Mouse (Mus musculus): ENCODE data around the gene Kitl. TPM values are rescaled to one million over a fixed set of nuclear protein-coding genes. Genes with fewer than 3 reads are reported as not detected.

Gene Kitl
- polyA plus RNA-seq, 1 experiment from 2014 or later, result 7.2 TPM

- Histone ChIP-seq H3K9me3 (replicated peaks) (no peaks in the 10 kb centered on the region), H3K27ac (replicated peaks) (no peak overlapping the region), H3K4me2 (no peak overlapping the region), H3K36me3 (replicated peaks) (0 out of 2 replicates have a peak, but pooled peaks cover 6% of the 10 kb centered on the region), H3K27me3 (no peaks in the 10 kb centered on the region), H3K9ac (no peak overlapping the region), H3K4me1 (replicated peaks) (no peaks in the 10 kb centered on the region), H3K4me3 (replicated peaks) (no peak overlapping the region)
- ATAC-seq (ENCODE audit: insufficient read depth), result no peak
- 63% methylated on average over 3 of the region's 3 CpGs for WGBS (ENCODE audit: insufficient replicate concordance)
Measured at GRCm38 (mm10) chr10:100054006-100054405, 38.6 kb downstream of the Kitl start.

DNA sequence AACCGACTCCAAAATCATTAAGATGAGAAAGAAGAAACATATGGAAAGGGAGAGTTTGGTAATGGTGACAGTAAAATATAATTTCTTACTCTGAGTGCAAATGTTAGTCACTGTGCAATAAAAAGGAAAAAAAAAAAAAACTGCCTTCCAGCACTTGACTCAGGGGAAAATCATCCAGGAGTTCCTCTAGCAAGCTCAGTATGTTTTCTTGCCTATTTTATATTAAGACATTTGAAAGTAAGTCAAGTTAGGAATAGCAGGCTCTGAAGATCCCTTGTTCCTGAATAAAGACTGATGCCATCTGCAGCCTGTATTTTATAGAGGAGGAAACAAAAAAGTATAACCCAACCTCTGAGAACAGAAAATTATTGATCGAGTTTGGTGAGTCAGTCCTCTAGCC is 39.7 kb downstream of the Kitl start:
- no peak overlapping the region for H3K27ac ChIP-seq (replicated peaks)
- ATAC-seq (ENCODE audit: insufficient read depth), result no peak
- WGBS (ENCODE audit: insufficient replicate concordance), result 56% methylated on average over 2 of the region's 2 CpGs
- no peak overlapping the region for H3K4me3 ChIP-seq (replicated peaks)
- H3K4me1 ChIP-seq (replicated peaks), result no peaks in the 10 kb centered on the region
- H3K36me3 ChIP-seq (replicated peaks), result 0 out of 2 replicates have a peak, but pooled peaks cover 6% of the 10 kb centered on the region
- no peaks in the 10 kb centered on the region for H3K27me3 ChIP-seq
- no peak overlapping the region for H3K4me2 ChIP-seq
- H3K9ac ChIP-seq, result no peak overlapping the region
- no peaks in the 10 kb centered on the region for H3K9me3 ChIP-seq (replicated peaks)

DNA sequence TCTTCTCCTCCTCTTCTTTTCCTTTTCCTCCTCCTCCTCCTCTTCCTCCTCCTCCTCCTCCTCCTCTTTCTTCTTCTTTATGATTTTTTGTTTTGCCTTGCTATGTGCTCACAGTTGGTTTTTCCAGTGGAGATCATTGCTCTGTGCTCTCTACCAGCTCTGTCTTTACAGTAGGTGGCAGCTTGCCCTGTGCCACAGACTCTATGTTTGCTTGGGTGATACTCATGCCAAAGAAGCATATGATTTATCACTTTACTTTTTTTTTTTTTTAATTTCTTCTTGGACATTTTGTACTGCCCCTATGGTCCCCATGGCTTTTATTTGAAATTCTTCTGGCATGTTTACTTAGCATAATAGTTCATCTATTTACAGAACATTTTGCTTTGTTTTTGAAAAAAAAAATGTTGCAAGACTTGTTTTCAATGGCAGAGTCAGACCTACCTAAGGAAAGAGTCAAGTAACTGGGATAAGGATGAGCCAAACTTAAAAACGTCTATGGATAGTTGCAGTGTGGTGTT is 41.7 kb downstream of the Kitl start:
- H3K36me3 ChIP-seq (replicated peaks), result 0 out of 2 replicates have a peak, but pooled peaks cover 6% of the 10 kb centered on the region
- no peaks in the 10 kb centered on the region for H3K9me3 ChIP-seq (replicated peaks)
- WGBS (ENCODE audit: insufficient replicate concordance), result 39% methylated on average over 1 of the region's 1 CpGs
- ATAC-seq (ENCODE audit: insufficient read depth), result no peak
- no peak overlapping the region for H3K4me2 ChIP-seq
- no peak overlapping the region for H3K27ac ChIP-seq (replicated peaks)
- no peaks in the 10 kb centered on the region for H3K4me1 ChIP-seq (replicated peaks)
- no peak overlapping the region for H3K4me3 ChIP-seq (replicated peaks)
- no peaks in the 10 kb centered on the region for H3K27me3 ChIP-seq
- H3K9ac ChIP-seq, result no peak overlapping the region

DNA sequence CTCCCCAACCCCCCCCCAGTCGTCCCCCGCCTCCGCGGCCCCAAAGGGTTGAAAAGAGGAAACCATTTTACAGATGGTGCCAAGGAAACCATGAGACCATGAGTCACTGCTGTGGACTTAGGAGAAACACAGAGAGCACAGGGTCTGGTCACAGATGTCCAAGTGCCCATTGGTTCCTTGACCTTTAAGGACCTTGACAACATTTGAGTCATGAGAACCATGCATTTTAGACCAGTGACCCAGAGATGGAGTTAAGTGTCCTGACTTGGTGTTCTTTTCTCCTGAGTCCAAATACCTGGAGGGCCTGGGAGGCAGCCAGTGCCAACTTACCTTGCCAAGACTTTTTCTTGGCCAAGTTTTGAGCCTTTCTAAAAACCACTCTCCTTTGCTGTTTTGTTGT is 43.9 kb downstream of the Kitl start:
- Histone ChIP-seq H3K4me1 (replicated peaks) (no peaks in the 10 kb centered on the region), H3K27me3 (no peaks in the 10 kb centered on the region), H3K9me3 (replicated peaks) (no peaks in the 10 kb centered on the region), H3K36me3 (replicated peaks) (no peaks in the 10 kb centered on the region), H3K9ac (no peak overlapping the region), H3K27ac (replicated peaks) (no peak overlapping the region), H3K4me3 (replicated peaks) (no peak overlapping the region), H3K4me2 (no peak overlapping the region)
- 48% methylated on average over 4 of the region's 4 CpGs for WGBS (ENCODE audit: insufficient replicate concordance)
- ATAC-seq (ENCODE audit: insufficient read depth), result no peak

- WGBS (ENCODE audit: insufficient replicate concordance), result 52% methylated on average over 12 of the region's 12 CpGs
Measured at GRCm38 (mm10) chr10:100065529-100066301, 50.3 kb downstream of the Kitl start.

DNA sequence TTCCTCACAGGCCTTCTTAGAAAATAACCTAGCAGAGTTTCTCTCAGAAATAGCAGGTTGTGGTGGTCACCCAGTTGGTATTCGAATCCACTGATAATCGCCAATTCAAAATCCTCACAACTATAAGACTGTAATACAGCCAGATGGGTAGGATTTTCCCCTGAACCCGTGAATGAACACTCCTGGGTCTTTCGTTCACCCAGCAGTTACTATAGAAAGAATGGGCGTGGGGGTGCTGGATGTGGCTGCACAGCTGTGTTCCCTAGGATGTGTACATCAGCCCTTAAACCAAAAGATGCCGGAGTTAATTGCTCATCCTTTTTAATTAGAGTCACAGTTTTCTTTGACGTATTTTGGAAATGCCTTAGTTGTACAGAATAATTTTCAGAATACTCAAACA is 50.9 kb downstream of the Kitl start:
- Histone ChIP-seq H3K27me3 (no peaks in the 10 kb centered on the region), H3K4me2 (no peak overlapping the region), H3K27ac (replicated peaks) (no peak overlapping the region), H3K36me3 (replicated peaks) (no peaks in the 10 kb centered on the region), H3K9ac (no peak overlapping the region), H3K4me1 (replicated peaks) (no peaks in the 10 kb centered on the region), H3K4me3 (replicated peaks) (no peak overlapping the region), H3K9me3 (replicated peaks) (no peaks in the 10 kb centered on the region)
- 57% methylated on average over 7 of the region's 7 CpGs for WGBS (ENCODE audit: insufficient replicate concordance)
- ATAC-seq (ENCODE audit: insufficient read depth), result no peak

More at GRCm38 (mm10) chr10:100065529-100066301, 50.3 kb downstream of the Kitl start:
- Histone ChIP-seq H3K4me1 (replicated peaks) (no peaks in the 10 kb centered on the region), H3K4me3 (replicated peaks) (no peak overlapping the region), H3K27ac (replicated peaks) (no peak overlapping the region), H3K27me3 (no peaks in the 10 kb centered on the region), H3K9ac (no peak overlapping the region), H3K36me3 (replicated peaks) (no peaks in the 10 kb centered on the region), H3K9me3 (replicated peaks) (no peaks in the 10 kb centered on the region), H3K4me2 (no peak overlapping the region)
- no peak for ATAC-seq (ENCODE audit: insufficient read depth)

GRCm38 (mm10) chr10:100072641-100073040 is 57.2 kb downstream of the Kitl start:
- Histone ChIP-seq H3K36me3 (replicated peaks) (no peaks in the 10 kb centered on the region), H3K9me3 (replicated peaks) (no peaks in the 10 kb centered on the region), H3K4me3 (replicated peaks) (no peak overlapping the region), H3K27ac (replicated peaks) (no peak overlapping the region), H3K4me2 (no peak overlapping the region), H3K4me1 (replicated peaks) (no peaks in the 10 kb centered on the region), H3K27me3 (no peaks in the 10 kb centered on the region), H3K9ac (no peak overlapping the region)
- 59% methylated on average over 1 of the region's 1 CpGs for WGBS (ENCODE audit: insufficient replicate concordance)
- ATAC-seq (ENCODE audit: insufficient read depth), result no peak

DNA sequence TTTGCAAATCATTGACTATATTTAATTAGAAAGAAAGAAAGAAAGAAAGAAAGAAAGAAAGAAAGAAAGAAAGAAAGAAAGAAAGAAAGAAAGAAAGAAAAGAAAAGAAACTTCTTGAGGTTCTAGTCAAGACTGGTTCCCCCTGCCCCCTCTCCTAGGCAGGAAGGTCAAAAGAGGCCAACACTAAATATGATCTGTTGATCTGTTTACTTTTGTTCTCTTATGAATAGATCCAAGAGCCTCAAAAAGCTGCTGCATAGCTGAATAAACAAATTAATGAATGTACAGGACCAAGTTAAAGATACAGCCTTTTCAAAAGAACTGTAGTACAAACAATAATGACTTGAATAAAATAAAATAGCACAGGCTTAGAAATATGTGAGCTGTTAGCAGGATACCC is 57.7 kb downstream of the Kitl start:
- Histone ChIP-seq H3K9ac (no peak overlapping the region), H3K9me3 (replicated peaks) (no peaks in the 10 kb centered on the region), H3K27me3 (no peaks in the 10 kb centered on the region), H3K4me2 (no peak overlapping the region), H3K4me3 (replicated peaks) (no peak overlapping the region), H3K36me3 (replicated peaks) (no peaks in the 10 kb centered on the region), H3K27ac (replicated peaks) (no peak overlapping the region), H3K4me1 (replicated peaks) (no peaks in the 10 kb centered on the region)
- ATAC-seq (ENCODE audit: insufficient read depth), result no peak

DNA sequence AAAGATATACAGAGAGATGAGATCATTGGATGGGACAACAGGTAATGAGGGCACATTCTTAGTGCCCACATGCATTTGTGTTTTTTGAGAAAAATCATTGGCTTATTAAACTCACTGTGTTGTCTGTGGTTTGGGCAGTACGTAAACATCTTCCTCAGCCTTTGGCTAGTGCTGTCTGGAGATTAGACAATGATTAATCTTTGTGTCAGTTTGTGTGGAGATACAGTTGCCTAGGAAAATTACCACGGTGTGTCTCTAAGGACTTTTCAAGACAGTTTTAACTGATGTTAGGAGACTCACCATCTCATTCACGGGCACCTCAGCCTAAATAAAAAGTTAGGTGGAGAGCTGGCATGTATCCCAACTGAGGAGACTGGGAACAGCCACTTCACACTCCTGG is 85.7 kb downstream of the Kitl start:
- Histone ChIP-seq H3K4me3 (replicated peaks) (no peak overlapping the region), H3K4me2 (no peak overlapping the region), H3K27ac (replicated peaks) (no peak overlapping the region), H3K27me3 (no peaks in the 10 kb centered on the region), H3K36me3 (replicated peaks) (0 out of 2 replicates have a peak, but pooled peaks cover under 1% of the 10 kb centered on the region), H3K9ac (no peak overlapping the region), H3K4me1 (replicated peaks) (no peaks in the 10 kb centered on the region), H3K9me3 (replicated peaks) (no peaks in the 10 kb centered on the region)
- 32% methylated on average over 3 of the region's 3 CpGs for WGBS (ENCODE audit: insufficient replicate concordance)
- no peak for ATAC-seq (ENCODE audit: insufficient read depth)

DNA sequence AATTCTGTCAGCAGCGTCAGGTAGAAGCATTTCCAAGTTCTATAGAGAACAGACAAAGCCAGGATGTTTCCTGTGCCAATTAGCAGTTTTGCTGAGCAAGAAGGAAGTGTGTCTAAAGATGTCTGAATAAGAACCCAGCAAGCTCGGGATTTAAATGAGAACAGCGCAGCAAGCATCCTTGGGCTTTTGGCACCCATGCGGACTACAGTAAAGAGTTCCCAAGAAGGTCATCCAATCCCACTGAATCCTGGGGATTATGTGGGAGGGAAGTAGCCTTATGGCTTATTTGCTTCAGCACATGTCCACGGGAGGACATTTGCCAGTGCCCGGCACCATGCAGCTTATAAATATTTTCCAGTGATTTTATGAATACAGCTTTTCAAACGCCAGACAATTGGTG is 95.8 kb downstream of the Kitl start:
- Histone ChIP-seq H3K9ac (no peak overlapping the region), H3K36me3 (replicated peaks) (no peaks in the 10 kb centered on the region), H3K27me3 (no peaks in the 10 kb centered on the region), H3K4me2 (no peak overlapping the region), H3K4me1 (replicated peaks) (no peaks in the 10 kb centered on the region), H3K4me3 (replicated peaks) (no peak overlapping the region), H3K27ac (replicated peaks) (no peak overlapping the region), H3K9me3 (replicated peaks) (no peaks in the 10 kb centered on the region)
- 54% methylated on average over 7 of the region's 7 CpGs for WGBS (ENCODE audit: insufficient replicate concordance)
- ATAC-seq (ENCODE audit: insufficient read depth), result no peak

- Histone ChIP-seq H3K4me2 (no peak overlapping the region), H3K4me3 (replicated peaks) (no peak overlapping the region), H3K4me1 (replicated peaks) (no peaks in the 10 kb centered on the region), H3K9ac (no peak overlapping the region), H3K9me3 (replicated peaks) (no peaks in the 10 kb centered on the region), H3K36me3 (replicated peaks) (no peaks in the 10 kb centered on the region), H3K27ac (replicated peaks) (no peak overlapping the region), H3K27me3 (no peaks in the 10 kb centered on the region)
- 63% methylated on average over 2 of the region's 2 CpGs for WGBS (ENCODE audit: insufficient replicate concordance)
- no peak for ATAC-seq (ENCODE audit: insufficient read depth)
Measured at GRCm38 (mm10) chr10:100115570-100115969, 100.1 kb downstream of the Kitl start.

DNA sequence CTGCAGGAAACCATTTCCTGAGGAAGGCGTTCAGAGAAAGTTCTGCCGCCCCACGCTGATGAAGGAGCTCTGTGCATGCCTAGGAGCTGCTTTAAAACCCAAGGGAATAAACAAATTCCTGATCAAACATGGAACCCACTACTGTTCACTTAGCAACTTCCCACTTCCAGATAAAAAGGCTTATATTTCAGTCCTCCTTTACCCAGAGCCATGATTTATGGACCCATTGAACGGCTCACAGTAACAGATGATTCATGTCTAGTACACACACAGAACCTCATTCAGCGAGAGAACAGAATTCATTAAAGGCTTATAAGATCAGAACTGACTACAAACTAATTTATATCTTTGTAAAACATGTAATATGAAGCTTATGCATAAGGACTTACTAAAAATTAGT is 109.0 kb downstream of the Kitl start:
- Histone ChIP-seq H3K4me2 (no peak overlapping the region), H3K36me3 (replicated peaks) (no peaks in the 10 kb centered on the region), H3K9ac (no peak overlapping the region), H3K4me1 (replicated peaks) (no peaks in the 10 kb centered on the region), H3K4me3 (replicated peaks) (no peak overlapping the region), H3K27me3 (no peaks in the 10 kb centered on the region), H3K27ac (replicated peaks) (no peak overlapping the region), H3K9me3 (replicated peaks) (no peaks in the 10 kb centered on the region)
- 61% methylated on average over 5 of the region's 5 CpGs for WGBS (ENCODE audit: insufficient replicate concordance)
- ATAC-seq (ENCODE audit: insufficient read depth), result no peak
